Mouse (Mus musculus) sigmoid colon, adult 10 weeks (tissue): ENCODE results near the gene Exo1. TPM values are rescaled to one million over a fixed set of nuclear protein-coding genes. Genes with fewer than 3 reads are reported as not detected.

ENCODE experiments used
- polyA plus RNA-seq: library from polyadenylated mRNA; stranded (reverse); fragments of 350-450 nt; fragmentation: Illumina TruSeq; extraction: RNeasy Lipid Tissue Mini Kit (QIAGEN cat#74804); gene quantifications from one replicate; pipeline ENCODE4 v1.2.3, GENCODE M21; 2014; ENCODE audit warnings: low read depth, low replicate concordance

The Exo1 gene
- polyA plus RNA-seq = 4.6 TPM

GRCm38 (mm10) chr1:175880453-175881296 is at the start of gene Exo1:
Gene Exo1, plus strand, starts transcription at chr1:175880581.

GRCm38 (mm10) chr1:175920029-175920428 is 39.6 kb downstream of the Exo1 start, which contains the start of gene Gm38100:
Gene Gm38100, plus strand, starts transcription at chr1:175920329.

Other genes with a start within 250 kb of the Exo1 start
- 2.5 TPM for gene Opn3, start 187.8 kb upstream of the Exo1 start, polyA plus RNA-seq
- 36.0 TPM for gene Chml, start 187.7 kb upstream of the Exo1 start, polyA plus RNA-seq
- gene Wdr64, start 182.0 kb upstream of the Exo1 start, polyA plus RNA-seq = not detected
- not detected for gene Gm38100, start 39.7 kb downstream of the Exo1 start, polyA plus RNA-seq
- gene Rbm8a2, start 98.5 kb downstream of the Exo1 start, polyA plus RNA-seq = not detected